Mouse (Mus musculus): ENCODE measurements at regions not wholly inside any gene's neighbourhood (a gene's known extent, or its start where the extent isn't known, plus 50 kb on each side); places are given as distances from the start of the nearest gene placed in this dataset.
A peak's percentile ranks its signal among the peaks of the same experiment; 100 is the strongest.

DNA sequence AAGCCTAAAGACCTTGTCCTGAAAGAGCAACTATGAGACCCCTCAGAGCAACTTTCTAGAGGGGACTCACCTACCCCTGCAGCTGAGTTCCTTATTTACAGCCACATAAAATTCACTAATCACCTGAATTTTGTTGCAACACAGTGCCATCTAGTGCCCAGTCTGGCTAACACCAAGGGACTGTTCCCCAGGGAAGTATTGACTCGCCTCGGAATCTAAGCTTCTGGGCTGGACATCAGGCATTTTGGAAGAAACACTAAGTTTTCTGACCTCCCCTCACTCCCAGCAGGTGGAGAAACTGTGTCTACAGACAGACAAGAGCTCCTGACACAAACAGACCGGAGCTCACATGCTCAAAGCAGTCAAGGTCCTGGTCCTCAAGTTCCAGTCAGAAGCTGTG, 343.4 kb downstream of the Rnf144a start:
- DNase-seq (ENCODE audit: low spot score in 2 of 2), result peak; percentile 13 to 36

- no peak for DNase-seq (ENCODE audit: low spot score in 2 of 2)
Measured at GRCm38 (mm10) chr12:26068685-26069008, 346.4 kb downstream of the Rnf144a start.

- peak in 1 of 2 experiments; percentile 21 for DNase-seq (ENCODE audit: low spot score in 2 of 2)
Measured at GRCm38 (mm10) chr12:26067866-26068684, 347.0 kb downstream of the Rnf144a start.

- no peak for DNase-seq (ENCODE audit: low spot score in 2 of 2)
Measured at GRCm38 (mm10) chr12:26060378-26060777, 354.7 kb downstream of the Rnf144a start.

DNA sequence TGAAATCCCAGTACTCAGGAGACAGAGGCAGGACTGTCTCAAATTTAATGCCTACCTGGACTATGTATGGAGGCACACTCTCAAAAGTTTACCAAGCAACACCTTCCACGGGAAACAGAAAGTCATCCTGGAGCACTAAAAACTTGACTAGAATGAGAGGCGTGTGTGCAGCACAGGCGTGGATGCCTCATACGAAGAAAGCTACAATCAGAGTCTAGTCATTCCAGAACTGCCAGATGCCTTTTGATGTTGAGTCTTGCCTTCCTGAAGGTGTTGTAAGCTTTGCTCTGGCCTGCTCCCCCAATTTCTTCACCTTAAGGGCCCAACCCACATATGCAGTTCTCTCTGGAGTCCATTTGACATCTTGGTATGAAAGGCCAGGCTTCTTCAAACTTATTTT, 356.0 kb downstream of the Rnf144a start:
- DNase-seq (ENCODE audit: low spot score in 2 of 2), result no peak

DNA sequence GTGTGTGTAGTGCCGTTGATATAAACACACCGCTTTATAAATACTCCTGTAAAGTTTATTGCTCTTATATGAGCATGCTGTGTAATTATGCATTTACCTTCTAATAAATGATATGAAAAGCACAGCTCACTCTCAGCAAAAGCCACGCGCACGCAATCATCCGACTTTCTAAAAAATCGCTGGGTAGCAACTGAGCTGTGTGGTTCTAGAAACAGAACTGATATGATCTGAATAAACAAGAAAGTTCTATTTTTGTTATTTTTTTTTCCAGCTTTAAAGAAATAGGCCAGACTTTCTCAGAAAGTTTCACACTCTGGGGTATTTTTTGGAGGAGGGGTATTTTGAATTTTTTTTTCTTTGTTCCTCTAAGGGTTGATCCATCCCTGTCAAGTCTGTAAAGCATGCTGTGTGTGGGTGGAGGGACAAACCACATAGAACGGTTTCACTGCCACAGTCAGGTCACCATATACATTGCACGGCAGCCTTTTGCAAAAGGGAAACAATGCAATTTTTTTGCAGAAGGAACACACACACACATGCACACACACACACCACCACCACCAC, 357.5 kb downstream of the Rnf144a start:
- no peak for DNase-seq (ENCODE audit: low spot score in 2 of 2)

GRCm38 (mm10) chr12:26046991-26047390, 368.1 kb downstream of the Rnf144a start:
- no peak for DNase-seq (ENCODE audit: low spot score in 2 of 2)

GRCm38 (mm10) chr12:26045321-26045720, 369.7 kb downstream of the Rnf144a start:
- no peak for DNase-seq (ENCODE audit: low spot score in 2 of 2)

- no peak for DNase-seq (ENCODE audit: low spot score in 2 of 2)
Measured at GRCm38 (mm10) chr12:26012951-26013350, 402.1 kb downstream of the Rnf144a start.

DNA sequence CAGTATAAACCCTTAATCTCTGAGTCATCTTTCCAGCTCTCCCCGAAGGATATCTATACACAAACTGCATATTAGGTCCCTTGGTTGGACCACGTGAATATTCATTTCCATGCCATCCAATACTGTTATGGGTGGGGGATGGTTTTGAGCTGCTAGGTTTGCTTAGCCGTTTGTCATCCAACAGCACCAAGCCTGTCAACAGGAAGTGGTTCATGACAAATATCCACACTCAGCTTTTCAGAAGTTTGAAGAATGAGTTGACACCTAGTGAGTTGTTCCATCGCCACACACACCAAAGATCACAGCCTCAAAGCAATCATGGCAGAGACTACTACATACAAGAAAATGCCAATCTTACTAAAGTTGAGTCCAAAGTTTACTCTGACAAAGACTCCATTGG, 421.0 kb downstream of the Rnf144a start:
- no peak for DNase-seq (ENCODE audit: low spot score in 2 of 2)

- DNase-seq (ENCODE audit: low spot score in 2 of 2), result no peak
Measured at GRCm38 (mm10) chr12:25991801-25992525, 423.1 kb downstream of the Rnf144a start.

DNA sequence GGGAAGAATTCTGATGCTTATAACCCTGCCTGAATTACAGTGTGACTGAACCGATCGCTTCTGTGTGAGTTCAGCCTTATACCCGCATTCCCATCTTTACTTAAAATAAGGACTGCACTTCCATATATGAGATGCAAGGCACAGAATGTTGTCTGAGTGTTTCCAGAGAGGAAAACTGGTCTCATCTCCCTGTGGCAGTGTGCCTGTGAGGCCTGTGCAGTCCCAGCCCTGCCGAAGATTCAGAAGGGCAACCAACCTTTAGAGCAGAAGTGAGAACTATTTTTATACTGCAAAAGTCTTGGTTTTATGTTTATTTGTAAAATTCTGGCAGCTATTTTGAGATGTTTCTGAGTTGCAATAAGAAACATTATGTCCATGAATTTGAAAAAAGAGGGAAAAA, 432.5 kb downstream of the Rnf144a start:
- DNase-seq (ENCODE audit: low spot score in 2 of 2), result no peak

- no peak for DNase-seq (ENCODE audit: low spot score in 2 of 2)
Measured at GRCm38 (mm10) chr12:25978335-25978734, 436.7 kb downstream of the Rnf144a start.

- no peak for DNase-seq (ENCODE audit: low spot score in 2 of 2)
Measured at GRCm38 (mm10) chr12:25958584-25958983, 456.5 kb downstream of the Rnf144a start.

DNA sequence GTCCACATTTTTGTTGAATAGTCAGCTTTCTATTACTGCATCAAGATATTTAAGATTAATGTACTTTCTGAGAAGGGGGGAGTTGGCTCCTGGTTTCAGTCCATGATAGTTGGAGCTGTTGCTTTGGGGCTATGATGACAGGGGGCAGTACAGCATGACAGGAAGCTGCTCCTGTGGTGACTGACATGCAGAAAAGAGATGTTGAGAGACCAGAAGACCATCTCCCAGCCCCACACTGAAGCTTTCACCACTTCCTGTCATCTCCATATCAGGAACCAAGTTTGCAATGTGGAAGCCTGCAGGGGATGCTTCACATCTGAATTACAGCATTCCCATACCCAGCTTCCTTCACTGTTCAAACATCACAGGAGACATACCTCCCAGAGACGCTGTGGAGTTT, 457.5 kb downstream of the Rnf144a start:
- DNase-seq (ENCODE audit: low spot score in 2 of 2), result no peak

DNA sequence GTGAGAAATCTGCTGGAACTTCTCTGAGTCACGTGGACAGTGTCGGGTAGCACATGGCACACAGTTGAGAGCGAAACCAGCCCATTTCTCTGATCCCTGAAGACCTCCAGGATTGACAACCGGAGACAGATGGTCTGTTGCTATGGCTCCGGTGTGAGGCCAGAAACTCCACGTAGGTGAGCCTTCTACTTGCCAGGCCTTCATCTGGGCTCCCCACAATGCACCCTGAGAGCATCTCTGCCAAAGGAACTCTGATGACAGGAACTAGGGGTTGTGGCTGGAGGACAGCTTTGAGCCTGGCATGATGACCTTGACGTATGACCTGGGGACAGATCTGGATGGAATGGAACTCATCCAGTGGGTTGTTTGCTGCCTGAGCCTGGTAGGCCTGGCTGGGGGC, 467.9 kb downstream of the Rnf144a start:
- no peak for DNase-seq (ENCODE audit: low spot score in 2 of 2)

GRCm38 (mm10) chr12:25946121-25946520, 468.9 kb downstream of the Rnf144a start:
- no peak for DNase-seq (ENCODE audit: low spot score in 2 of 2)

- no peak for DNase-seq (ENCODE audit: low spot score in 2 of 2)
Measured at GRCm38 (mm10) chr12:25938856-25939255, 476.2 kb downstream of the Rnf144a start.

DNA sequence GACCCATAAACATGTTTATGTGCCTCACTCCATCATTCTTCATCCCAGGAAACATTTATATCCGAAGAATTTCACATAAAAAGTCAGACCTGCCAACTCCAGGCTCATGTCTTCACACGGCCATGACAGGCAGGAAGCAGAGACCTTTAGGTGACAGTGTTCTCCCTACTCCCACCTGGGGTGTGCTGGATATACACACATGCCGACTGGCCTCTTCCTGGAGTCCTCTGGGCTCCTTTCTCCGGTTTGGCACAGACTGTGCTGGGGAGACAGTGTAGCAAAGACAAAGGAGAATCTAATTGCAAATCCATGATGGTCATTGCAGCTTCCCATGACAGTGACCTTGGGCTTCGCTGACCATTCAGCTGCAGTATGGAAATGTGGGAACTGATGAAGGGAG, 480.1 kb downstream of the Rnf144a start:
- DNase-seq (ENCODE audit: low spot score in 2 of 2), result no peak

GRCm38 (mm10) chr12:25934526-25934925, 480.5 kb downstream of the Rnf144a start:
- no peak for DNase-seq (ENCODE audit: low spot score in 2 of 2)

GRCm38 (mm10) chr12:25926367-25926766, 488.7 kb downstream of the Rnf144a start:
- no peak for DNase-seq (ENCODE audit: low spot score in 2 of 2)

DNA sequence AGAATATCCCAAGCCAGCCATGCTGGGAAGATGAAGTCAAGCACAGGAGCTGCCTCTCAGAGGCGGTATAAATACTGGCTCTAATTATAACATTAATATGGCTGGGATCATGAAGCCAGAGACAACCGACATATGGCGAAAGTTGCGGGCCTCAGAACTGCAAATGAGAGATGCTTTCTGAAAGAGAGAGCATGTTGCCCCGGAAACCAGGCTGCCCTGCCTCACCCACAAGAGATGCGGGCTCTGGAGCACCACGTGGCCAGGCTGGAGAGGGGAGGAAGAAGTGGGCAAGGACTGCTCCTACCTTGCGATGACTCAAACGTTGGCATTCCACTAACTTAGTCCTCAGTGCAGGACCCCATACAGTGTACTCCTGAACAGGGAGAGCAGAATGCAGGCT, 490.5 kb downstream of the Rnf144a start:
- DNase-seq (ENCODE audit: low spot score in 2 of 2), result no peak

DNA sequence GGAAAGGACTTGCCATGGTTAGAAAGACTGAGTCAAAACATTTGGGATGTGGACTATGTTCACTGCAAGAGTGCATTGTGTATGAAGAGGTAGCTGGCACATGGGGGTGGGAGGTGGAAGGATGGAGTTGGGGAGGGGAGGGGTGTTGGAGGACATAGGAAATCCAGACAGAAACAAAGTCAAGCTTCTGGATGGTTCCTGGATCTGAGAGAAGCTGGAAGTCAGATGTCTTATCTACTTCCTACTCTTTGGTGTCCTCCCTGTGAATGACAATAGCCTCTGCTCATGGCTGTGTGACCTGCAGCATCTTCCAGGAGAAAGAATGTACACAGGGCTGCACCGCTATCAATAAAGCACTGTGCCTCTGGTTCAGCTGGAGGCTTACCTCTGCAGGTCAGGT, 491.3 kb downstream of the Rnf144a start:
- DNase-seq (ENCODE audit: low spot score in 2 of 2), result no peak

All from heart, adult 9 months (tissue).